ENCODE assay signal across 28 mouse cellular contexts in the genomic region with DNA sequence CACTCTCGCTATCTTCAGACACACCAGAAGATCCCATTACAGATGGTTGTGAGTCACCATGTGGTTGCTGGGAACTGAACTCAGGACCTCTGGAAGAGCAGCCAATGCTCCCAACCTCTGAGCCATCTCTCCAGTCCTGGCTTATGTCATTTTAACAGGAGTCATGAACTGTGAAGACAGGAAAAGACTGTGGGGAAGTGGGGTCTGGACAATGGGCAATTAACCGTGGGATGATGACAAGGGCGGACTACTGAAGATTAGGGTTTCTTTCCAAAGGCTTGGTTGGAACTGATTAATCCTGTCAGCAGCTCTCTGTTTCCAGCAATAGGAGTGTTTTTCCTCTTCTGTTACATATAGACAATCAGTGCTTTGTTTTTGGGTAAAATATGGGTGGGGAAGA. TPM values are rescaled to one million over a fixed set of nuclear protein-coding genes. Genes with fewer than 3 reads are reported as not detected.
DNase-seq lines count a peak whose midpoint lies in the region; ATAC-seq and TF ChIP-seq lines count a peak whose summit lies in the region.
"Had no signal": no experiment of that assay in that cellular context is flagged by ENCODE, and none has a peak within 500 bp of the region (broad histone marks: within the 10 kb centered on the region; RNA-seq: fewer than 3 reads in every experiment).

No protein-coding gene starts in this region.

- H3K27me3 ChIP-seq in heart, postnatal 0 days (ENCODE audit: control insufficient read depth, insufficient read depth, low read length), result no peaks in the 10 kb centered on the region
- H3K27me3 ChIP-seq: embryonic facial prominence, embryonic 13.5 days; forebrain, embryonic 12.5 days; forebrain, embryonic 15.5 days; heart, embryonic 15.5 days; hindbrain, embryonic 13.5 days had no signal

- no peak overlapping the region for H3K4me2 ChIP-seq in heart, postnatal 0 days (ENCODE audit: low read depth, low read length)
- H3K4me2 ChIP-seq: embryonic facial prominence, embryonic 13.5 days; forebrain, embryonic 12.5 days; forebrain, embryonic 15.5 days; heart, embryonic 11.5 days; heart, embryonic 15.5 days; hindbrain, embryonic 13.5 days had no signal

- H3K4me1 ChIP-seq in heart, postnatal 0 days (ENCODE audit: control insufficient read depth, insufficient read depth), result 0 out of 2 replicates have a peak, but pooled peaks cover 8% of the 10 kb centered on the region
- H3K4me1 ChIP-seq: forebrain, embryonic 12.5 days; forebrain, embryonic 15.5 days; hindbrain, embryonic 13.5 days had no signal

- no peak overlapping the region for H3K9ac ChIP-seq in heart, postnatal 0 days (replicated peaks; ENCODE audit: low read depth, low read length)
- H3K9ac ChIP-seq: embryonic facial prominence, embryonic 13.5 days; forebrain, embryonic 12.5 days; forebrain, embryonic 15.5 days; heart, embryonic 15.5 days; hindbrain, embryonic 13.5 days had no signal

- TF ChIP-seq CTCF in heart, postnatal 0 days (IDR thresholded peaks at IDR 0.05; ENCODE audit: low read depth), result no peak

- TF ChIP-seq EP300 in heart, postnatal 0 days (IDR thresholded peaks at IDR 0.05; ENCODE audit: low read depth), result no peak

- 47% methylated on average over 3 of the region's 3 CpGs for WGBS in heart, postnatal 0 days
- WGBS in macrophage (ENCODE audit: missing documents), result 89% methylated on average over 3 of the region's 3 CpGs

- H3K79me2 ChIP-seq in macrophage (ENCODE audit: inconsistent target), result no peaks in the 10 kb centered on the region

- peak; percentile 47 for DNase-seq in heart, postnatal 0 days (ENCODE audit: low spot score)
- DNase-seq in heart, postnatal 10 days, result no peak
- DNase-seq in 3T3-L1 (ENCODE audit: low read depth, low spot score) (peak; percentile 27), MN1 (ENCODE audit: low spot score) (peak; percentile 19)
- DNase-seq in yolk sac, embryonic 10.5 days (ENCODE audit: low spot score), result no peak
- DNase-seq: adrenal gland, adult 2 months; adrenal gland, postnatal 14 days; cerebellum, adult 11-12 months; cerebellum, adult 8-10 months; cerebellum, postnatal 10 days; cerebellum, postnatal 36 days; embryo, embryonic 11 days; gastrocnemius, postnatal 25 days; heart, postnatal 36 days had no signal

- no peak for ATAC-seq in heart, postnatal 0 days (ENCODE audit: insufficient read depth, low read depth)
- ATAC-seq: forebrain, embryonic 15.5 days; hindbrain, postnatal 0 days; inflammation-experienced regulatory T-cells, adult 6 months; intestine, embryonic 16.5 days had no signal

- no peaks in the 10 kb centered on the region for H3K9me3 ChIP-seq in heart, postnatal 0 days (replicated peaks; ENCODE audit: control insufficient read depth, low read length)
- H3K9me3 ChIP-seq: embryonic facial prominence, embryonic 10.5 days; embryonic facial prominence, embryonic 13.5 days; forebrain, embryonic 12.5 days; forebrain, embryonic 15.5 days; heart, embryonic 15.5 days; hindbrain, embryonic 10.5 days; hindbrain, embryonic 13.5 days had no signal

- intact Hi-C loops in heart, postnatal 10 days (cut with DNase I), result no loop called here

- no peak overlapping the region for H3K4me3 ChIP-seq in heart, postnatal 0 days (ENCODE audit: low read depth, low read length)
- H3K4me3 ChIP-seq in macrophage (ENCODE audit: inconsistent target), result no peak overlapping the region
- H3K4me3 ChIP-seq: embryonic facial prominence, embryonic 10.5 days; embryonic facial prominence, embryonic 13.5 days; erythroblast, embryonic 14.5 days; forebrain, embryonic 12.5 days; forebrain, embryonic 15.5 days; heart, adult 2 months; heart, embryonic 15.5 days; hindbrain, embryonic 10.5 days; hindbrain, embryonic 13.5 days had no signal

- H3K36me3 ChIP-seq in heart, postnatal 0 days (replicated peaks; ENCODE audit: control insufficient read depth, insufficient read depth, low read length), result no peaks in the 10 kb centered on the region
- no peaks in the 10 kb centered on the region for H3K36me3 ChIP-seq in macrophage (ENCODE audit: inconsistent target)
- H3K36me3 ChIP-seq: embryonic facial prominence, embryonic 10.5 days; embryonic facial prominence, embryonic 13.5 days; forebrain, embryonic 12.5 days; forebrain, embryonic 15.5 days; heart, embryonic 15.5 days; hindbrain, embryonic 10.5 days; hindbrain, embryonic 13.5 days had no signal

- H3K27ac ChIP-seq in heart, postnatal 0 days (ENCODE audit: low read depth), result no peak overlapping the region
- peak overlapping the region; percentile 99 for H3K27ac ChIP-seq in macrophage
- H3K27ac ChIP-seq: embryonic facial prominence, embryonic 10.5 days; embryonic facial prominence, embryonic 13.5 days; forebrain, embryonic 12.5 days; forebrain, embryonic 15.5 days; heart, adult 2 months; heart, embryonic 15.5 days; hindbrain, embryonic 10.5 days; hindbrain, embryonic 13.5 days; hindbrain, postnatal 0 days had no signal

RNA-seq across cellular contexts. Expression of a gene that starts 35.9 kb away (rescaled TPM):
- 0.08 and 1.5 TPM in 2 replicates for total RNA-seq in heart, postnatal 0 days (2014; rRNA removed; ENCODE audit: low replicate concordance)
- polyA plus RNA-seq in heart, postnatal 0 days (2015; fragmentation: Nextera tagmentation; extraction: Ambion mirVana), result 0.61 and 0.71 TPM in 2 replicates
- total RNA-seq in heart, postnatal 10 days (2021), result 1 to 10 TPM; 1.1 to 1.7 TPM
- 100 to 1,000 TPM in 8 of 26 experiments, 10 to 100 TPM in 18; 34.4 to 232 (median 82.6) TPM for total RNA-seq in macrophage (2018; cell fraction: chromatin; rRNA removed)
- 100 to 1,000 TPM; 244 to 546 (median 327) TPM for total RNA-seq in macrophage (2018; cell fraction: cytosol; rRNA removed)
- total RNA-seq in macrophage (2018; cell fraction: nucleus; rRNA removed), result 100 to 1,000 TPM; 101 to 544 (median 322) TPM
- 102 to 269 TPM (median 231 TPM) in 3 replicates for polyA plus RNA-seq in macrophage (2018)

RNA-seq across cellular contexts. Expression of a gene that starts 39.0 kb away (rescaled TPM):
- total RNA-seq in heart, postnatal 0 days (2014; rRNA removed; ENCODE audit: low replicate concordance), result 22.7 and 54.6 TPM in 2 replicates
- 14.0 and 14.5 TPM in 2 replicates for polyA plus RNA-seq in heart, postnatal 0 days (2015; fragmentation: Nextera tagmentation; extraction: Ambion mirVana)
- 10 to 100 TPM; 33.4 to 41.1 TPM for total RNA-seq in heart, postnatal 10 days (2021)
- 100 to 1,000 TPM in 5 of 26 experiments, 10 to 100 TPM in 21; 37.9 to 115 (median 78.3) TPM for total RNA-seq in macrophage (2018; cell fraction: chromatin; rRNA removed)
- 10 to 100 TPM; 26.3 to 45.4 (median 36.3) TPM for total RNA-seq in macrophage (2018; cell fraction: cytosol; rRNA removed)
- 10 to 100 TPM; 30.6 to 83.4 (median 48.7) TPM for total RNA-seq in macrophage (2018; cell fraction: nucleus; rRNA removed)
- 29.7 to 70.2 TPM (median 32.1 TPM) in 3 replicates for polyA plus RNA-seq in macrophage (2018)

Comparison
In these comparisons a context has a peak if more than half of its experiments do, and no peak if none do; other contexts are left out.
1. DNase-seq: peak in heart, postnatal 0 days (single experiment), 3T3-L1 (single experiment) and MN1 (single experiment); none in heart, postnatal 10 days (0 of 2) and yolk sac, embryonic 10.5 days (single experiment).